Mouse (Mus musculus) natural killer cell, adult 2 months (primary cell): ENCODE measurements around the gene Sec22a.

Experiments used
- DNase-seq, 2 experiments: peaks; one replicate each; pipeline ENCODE4 v3.0.0; 2022; ENCODE audit warnings: low spot score in 2 of 2

Gene Sec22a

GRCm38 (mm10) chr16:35310551-35311110 lies 53.1 kb downstream of the Sec22a start:
- DNase-seq, result no peak

- no peak for DNase-seq
Measured at GRCm38 (mm10) chr16:35309634-35310033, 54.1 kb downstream of the Sec22a start.

GRCm38 (mm10) chr16:35308486-35309143 lies 55.1 kb downstream of the Sec22a start:
- DNase-seq, result no peak

GRCm38 (mm10) chr16:35308016-35308415 lies 55.7 kb downstream of the Sec22a start:
- DNase-seq, result no peak

GRCm38 (mm10) chr16:35307331-35307730 lies 56.4 kb downstream of the Sec22a start:
- no peak for DNase-seq

GRCm38 (mm10) chr16:35306631-35307030 lies 57.1 kb downstream of the Sec22a start:
- no peak for DNase-seq

- DNase-seq, result no peak
Measured at GRCm38 (mm10) chr16:35305226-35305625, 58.5 kb downstream of the Sec22a start.

- DNase-seq, result no peak
Measured at GRCm38 (mm10) chr16:35304416-35304815, 59.3 kb downstream of the Sec22a start.

GRCm38 (mm10) chr16:35303721-35304120 lies 60.0 kb downstream of the Sec22a start:
- no peak for DNase-seq

- DNase-seq, result no peak
Measured at GRCm38 (mm10) chr16:35302441-35303280, 61.1 kb downstream of the Sec22a start.

- DNase-seq, result no peak
Measured at GRCm38 (mm10) chr16:35300156-35300555, 63.6 kb downstream of the Sec22a start.

GRCm38 (mm10) chr16:35297786-35298185 lies 65.9 kb downstream of the Sec22a start:
- no peak for DNase-seq

- DNase-seq, result no peak
Measured at GRCm38 (mm10) chr16:35287244-35287643, 76.5 kb downstream of the Sec22a start.

- DNase-seq, result no peak
Measured at GRCm38 (mm10) chr16:35285821-35286220, 77.9 kb downstream of the Sec22a start.

GRCm38 (mm10) chr16:35282456-35282855 lies 81.3 kb downstream of the Sec22a start:
- DNase-seq, result no peak

GRCm38 (mm10) chr16:35278166-35278565 lies 85.6 kb downstream of the Sec22a start:
- DNase-seq, result no peak

- DNase-seq, result no peak
Measured at GRCm38 (mm10) chr16:35272417-35272816, 91.3 kb downstream of the Sec22a start.

GRCm38 (mm10) chr16:35271572-35271971 lies 92.1 kb downstream of the Sec22a start:
- no peak for DNase-seq

GRCm38 (mm10) chr16:35270945-35271344 lies 92.8 kb downstream of the Sec22a start:
- no peak for DNase-seq

- DNase-seq, result peak; percentile 18 to 61
Measured at GRCm38 (mm10) chr16:35270353-35270934, 93.3 kb downstream of the Sec22a start.
